Mouse (Mus musculus): ENCODE data around the gene Nbl1. TPM values are rescaled to one million over a fixed set of nuclear protein-coding genes. Genes with fewer than 3 reads are reported as not detected.

The Nbl1 gene
- polyA plus RNA-seq, 1 experiment from 2014 or later: 22.0 TPM

DNA sequence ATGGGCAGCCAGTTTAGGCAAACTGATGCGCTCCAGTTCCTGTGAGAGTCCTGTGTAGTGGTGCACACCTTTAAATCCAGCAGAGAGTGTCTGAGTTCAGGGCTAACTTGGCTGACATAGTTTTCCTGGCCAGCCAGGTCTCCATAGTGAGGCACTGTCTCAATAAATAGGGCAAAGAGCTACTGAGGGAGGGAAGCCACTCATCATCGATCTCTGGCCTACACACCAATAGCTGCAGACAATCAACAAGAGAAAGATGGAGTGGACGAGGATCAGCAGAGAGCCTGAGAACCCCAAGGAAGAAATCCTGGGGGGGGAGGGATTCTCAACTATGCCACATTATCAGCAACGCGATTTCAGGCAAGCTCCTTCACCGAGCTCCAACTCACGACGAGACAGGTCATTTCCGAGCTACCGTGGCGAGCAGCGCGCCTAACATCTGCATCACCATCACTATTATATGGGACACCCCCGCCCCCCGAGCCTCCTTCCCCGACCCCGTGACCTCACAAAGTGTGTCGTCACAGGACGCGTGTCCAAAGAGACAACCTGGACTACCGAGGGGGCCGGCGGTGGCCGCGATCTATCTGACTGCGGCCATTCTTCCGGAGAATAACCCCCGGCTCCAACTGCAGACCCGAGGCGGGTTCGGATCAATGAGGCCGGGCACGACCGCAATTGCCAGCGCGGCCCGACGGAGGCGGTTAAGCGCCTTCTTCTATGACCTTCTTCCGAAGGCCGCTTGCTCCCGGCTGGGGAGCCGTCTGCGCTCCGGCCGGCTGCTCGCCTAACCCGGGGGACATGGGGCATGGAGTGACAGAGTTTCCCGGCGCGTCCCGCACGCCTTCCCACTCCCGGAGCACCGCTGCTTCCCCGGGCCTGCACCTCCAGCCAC, 37.3 kb upstream of the Nbl1 start:
- peak overlapping the region; percentile 93 for H3K9ac ChIP-seq (ENCODE audit: low read length)
- WGBS: 3% methylated on average over 57 of the region's 57 CpGs
- DNase-seq (ENCODE audit: low spot score): peak; percentile 36
- H3K4me1 ChIP-seq (ENCODE audit: control insufficient read depth, insufficient read depth, low read length): peaks cover 3% of the 10 kb centered on the region
- no peaks in the 10 kb centered on the region for H3K36me3 ChIP-seq (ENCODE audit: control insufficient read depth, insufficient read depth, low read length)
- ATAC-seq (ENCODE audit: insufficient read depth, low FRiP score, low TSS enrichment): no peak
- H3K27ac ChIP-seq (ENCODE audit: low read depth, low read length): peak overlapping the region; percentile 47; the same call in 1 of the 2 replicates
- peak overlapping the region; percentile 79 for H3K4me3 ChIP-seq (ENCODE audit: low read depth, low read length)
- no peaks in the 10 kb centered on the region for H3K9me3 ChIP-seq (ENCODE audit: control insufficient read depth, low read length)
- peak overlapping the region; percentile 91 for H3K4me2 ChIP-seq (ENCODE audit: low read depth)
- H3K27me3 ChIP-seq (ENCODE audit: control insufficient read depth, insufficient read depth, low read length): no peaks in the 10 kb centered on the region

DNA sequence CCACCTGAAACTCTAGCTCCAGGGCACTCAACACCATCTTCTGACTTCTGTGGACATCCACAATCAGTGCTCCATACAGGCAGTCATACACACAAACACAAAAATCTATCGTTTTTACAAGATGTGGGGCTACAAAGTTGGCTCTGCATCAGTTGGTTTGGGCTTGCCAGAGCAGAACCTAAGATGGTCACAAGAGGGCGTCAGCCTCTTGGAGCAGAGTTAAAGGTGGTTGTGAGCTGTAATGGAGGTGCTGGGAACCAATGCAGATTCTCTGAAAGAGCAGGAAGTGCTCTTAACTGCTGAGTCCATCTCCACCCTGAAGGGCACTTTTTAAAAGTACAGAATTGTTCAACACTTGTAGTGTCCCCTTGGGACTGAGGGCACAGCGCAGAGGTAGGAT, 33.7 kb upstream of the Nbl1 start:
- 92% methylated on average over 3 of the region's 3 CpGs for WGBS
- Histone ChIP-seq H3K4me3 (ENCODE audit: low read depth, low read length) (no peak overlapping the region), H3K4me1 (ENCODE audit: control insufficient read depth, insufficient read depth, low read length) (peaks cover 3% of the 10 kb centered on the region), H3K36me3 (ENCODE audit: control insufficient read depth, insufficient read depth, low read length) (no peaks in the 10 kb centered on the region), H3K9me3 (ENCODE audit: control insufficient read depth, low read length) (no peaks in the 10 kb centered on the region), H3K27me3 (ENCODE audit: control insufficient read depth, insufficient read depth, low read length) (no peaks in the 10 kb centered on the region), H3K4me2 (ENCODE audit: low read depth) (no peak overlapping the region), H3K9ac (ENCODE audit: low read length) (no peak overlapping the region), H3K27ac (ENCODE audit: low read depth, low read length) (no peak overlapping the region)
- no peak for ATAC-seq (ENCODE audit: insufficient read depth, low FRiP score, low TSS enrichment)
- no peak for DNase-seq (ENCODE audit: low spot score)

DNA sequence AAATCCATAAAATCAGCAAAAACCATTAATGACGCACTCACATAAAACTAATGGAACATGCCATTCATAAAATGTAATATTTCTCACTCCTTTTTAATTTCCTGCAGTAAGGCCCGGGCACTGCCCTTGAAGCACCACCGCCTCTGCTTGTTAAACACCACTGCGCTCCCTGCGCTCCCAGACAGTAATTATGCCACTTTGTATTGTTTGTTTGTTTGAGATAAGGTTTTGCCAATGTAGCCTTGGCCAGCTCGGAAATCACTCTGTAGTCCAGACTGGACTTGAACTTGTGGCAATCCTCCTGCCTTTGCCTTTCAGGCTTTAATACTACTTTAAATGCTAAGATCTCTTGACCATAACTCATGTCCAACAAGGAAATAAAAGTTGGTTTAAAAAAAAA, 32.1 kb upstream of the Nbl1 start:
- WGBS: 94% methylated on average over 6 of the region's 6 CpGs
- Histone ChIP-seq H3K27ac (ENCODE audit: low read depth, low read length) (no peak overlapping the region), H3K9ac (ENCODE audit: low read length) (no peak overlapping the region), H3K4me2 (ENCODE audit: low read depth) (no peak overlapping the region), H3K4me1 (ENCODE audit: control insufficient read depth, insufficient read depth, low read length) (peaks cover 3% of the 10 kb centered on the region), H3K27me3 (ENCODE audit: control insufficient read depth, insufficient read depth, low read length) (no peaks in the 10 kb centered on the region), H3K4me3 (ENCODE audit: low read depth, low read length) (no peak overlapping the region), H3K36me3 (ENCODE audit: control insufficient read depth, insufficient read depth, low read length) (no peaks in the 10 kb centered on the region), H3K9me3 (ENCODE audit: control insufficient read depth, low read length) (no peaks in the 10 kb centered on the region)
- ATAC-seq (ENCODE audit: insufficient read depth, low FRiP score, low TSS enrichment): no peak
- no peak for DNase-seq (ENCODE audit: low spot score)

DNA sequence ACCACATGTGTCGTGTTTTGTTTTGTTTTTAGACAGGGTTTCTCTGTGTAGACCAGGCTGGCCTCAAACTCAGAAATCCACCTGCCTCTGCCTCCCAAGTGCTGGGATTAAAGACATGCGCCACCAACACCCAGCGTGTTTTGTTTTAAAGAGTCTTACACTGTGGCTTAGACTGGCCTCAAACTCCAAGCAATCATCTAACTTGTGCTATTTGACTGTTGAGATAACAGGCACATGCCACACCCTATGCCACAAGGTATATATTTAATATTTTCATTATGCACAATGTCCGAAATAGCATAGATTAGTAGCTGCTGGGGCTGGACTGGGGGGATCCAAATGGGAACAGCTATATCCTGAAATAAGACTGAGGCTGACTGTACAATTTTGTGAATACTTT, 29.8 kb upstream of the Nbl1 start:
- no peak for ATAC-seq (ENCODE audit: insufficient read depth, low FRiP score, low TSS enrichment)
- no peaks in the 10 kb centered on the region for H3K9me3 ChIP-seq (ENCODE audit: control insufficient read depth, low read length)
- no peak overlapping the region for H3K27ac ChIP-seq (ENCODE audit: low read depth, low read length)
- no peaks in the 10 kb centered on the region for H3K4me1 ChIP-seq (ENCODE audit: control insufficient read depth, insufficient read depth, low read length)
- H3K36me3 ChIP-seq (ENCODE audit: control insufficient read depth, insufficient read depth, low read length): no peaks in the 10 kb centered on the region
- no peak for DNase-seq (ENCODE audit: low spot score)
- no peak overlapping the region for H3K4me2 ChIP-seq (ENCODE audit: low read depth)
- no peaks in the 10 kb centered on the region for H3K27me3 ChIP-seq (ENCODE audit: control insufficient read depth, insufficient read depth, low read length)
- no peak overlapping the region for H3K4me3 ChIP-seq (ENCODE audit: low read depth, low read length)
- H3K9ac ChIP-seq (ENCODE audit: low read length): no peak overlapping the region
- WGBS: 91% methylated on average over 4 of the region's 4 CpGs

DNA sequence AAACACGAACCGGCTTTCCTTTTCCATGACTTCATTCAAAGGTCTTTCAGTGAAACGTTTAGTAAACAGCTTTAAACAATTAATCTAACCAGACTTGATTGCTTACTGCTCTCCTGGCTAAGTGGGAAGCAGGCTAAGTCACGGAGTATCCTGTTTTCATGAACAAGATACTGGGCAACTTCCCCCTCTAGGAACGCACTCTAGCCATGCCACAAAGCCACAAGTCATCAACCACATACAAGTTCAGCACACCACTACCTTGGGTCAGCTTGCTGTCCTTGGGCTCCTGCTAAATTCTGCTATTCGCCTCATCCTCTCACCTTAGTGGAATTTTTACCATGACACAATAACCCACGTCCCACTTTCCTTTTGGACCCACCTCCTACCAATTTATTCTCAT, 28.2 kb upstream of the Nbl1 start:
- H3K4me1 ChIP-seq (ENCODE audit: control insufficient read depth, insufficient read depth, low read length): no peaks in the 10 kb centered on the region
- H3K9ac ChIP-seq (ENCODE audit: low read length): no peak overlapping the region
- H3K27ac ChIP-seq (ENCODE audit: low read depth, low read length): no peak overlapping the region
- H3K4me2 ChIP-seq (ENCODE audit: low read depth): no peak overlapping the region
- H3K36me3 ChIP-seq (ENCODE audit: control insufficient read depth, insufficient read depth, low read length): no peaks in the 10 kb centered on the region
- DNase-seq (ENCODE audit: low spot score) (no peak), ATAC-seq (ENCODE audit: insufficient read depth, low FRiP score, low TSS enrichment) (no peak)
- H3K27me3 ChIP-seq (ENCODE audit: control insufficient read depth, insufficient read depth, low read length): no peaks in the 10 kb centered on the region
- H3K4me3 ChIP-seq (ENCODE audit: low read depth, low read length): no peak overlapping the region
- WGBS: 84% methylated on average over 7 of the region's 7 CpGs
- H3K9me3 ChIP-seq (ENCODE audit: control insufficient read depth, low read length): no peaks in the 10 kb centered on the region

DNA sequence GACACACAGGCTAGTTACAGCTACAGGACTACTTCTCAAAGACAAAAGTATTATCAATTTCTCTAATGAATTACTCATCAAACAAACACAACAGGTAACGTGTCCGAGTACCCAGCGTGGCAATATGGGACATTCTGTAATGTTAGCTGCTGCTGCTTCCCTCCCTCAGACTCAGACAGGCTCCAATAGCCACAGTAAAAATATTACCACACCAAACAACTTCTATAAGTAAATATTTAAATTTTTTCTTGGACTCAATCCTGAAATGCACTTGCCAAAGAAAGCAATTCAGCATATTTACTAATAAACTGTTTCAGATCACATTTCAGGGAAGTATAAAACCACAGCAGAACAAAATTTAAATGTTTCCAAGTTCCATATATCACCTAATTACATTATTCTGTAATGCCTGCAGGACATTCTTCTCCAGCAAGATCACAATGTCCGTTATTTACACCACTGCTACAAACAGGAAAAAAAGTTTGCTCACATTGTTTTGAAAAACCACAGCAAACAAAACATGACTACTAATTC, 27.6 kb upstream of the Nbl1 start:
- no peak overlapping the region for H3K27ac ChIP-seq (ENCODE audit: low read depth, low read length)
- H3K9me3 ChIP-seq (ENCODE audit: control insufficient read depth, low read length): no peaks in the 10 kb centered on the region
- no peaks in the 10 kb centered on the region for H3K36me3 ChIP-seq (ENCODE audit: control insufficient read depth, insufficient read depth, low read length)
- no peak overlapping the region for H3K9ac ChIP-seq (ENCODE audit: low read length)
- H3K27me3 ChIP-seq (ENCODE audit: control insufficient read depth, insufficient read depth, low read length): no peaks in the 10 kb centered on the region
- no peak for ATAC-seq (ENCODE audit: insufficient read depth, low FRiP score, low TSS enrichment)
- no peak overlapping the region for H3K4me2 ChIP-seq (ENCODE audit: low read depth)
- 93% methylated on average over 4 of the region's 4 CpGs for WGBS
- no peaks in the 10 kb centered on the region for H3K4me1 ChIP-seq (ENCODE audit: control insufficient read depth, insufficient read depth, low read length)
- no peak overlapping the region for H3K4me3 ChIP-seq (ENCODE audit: low read depth, low read length)
- DNase-seq (ENCODE audit: low spot score): no peak

DNA sequence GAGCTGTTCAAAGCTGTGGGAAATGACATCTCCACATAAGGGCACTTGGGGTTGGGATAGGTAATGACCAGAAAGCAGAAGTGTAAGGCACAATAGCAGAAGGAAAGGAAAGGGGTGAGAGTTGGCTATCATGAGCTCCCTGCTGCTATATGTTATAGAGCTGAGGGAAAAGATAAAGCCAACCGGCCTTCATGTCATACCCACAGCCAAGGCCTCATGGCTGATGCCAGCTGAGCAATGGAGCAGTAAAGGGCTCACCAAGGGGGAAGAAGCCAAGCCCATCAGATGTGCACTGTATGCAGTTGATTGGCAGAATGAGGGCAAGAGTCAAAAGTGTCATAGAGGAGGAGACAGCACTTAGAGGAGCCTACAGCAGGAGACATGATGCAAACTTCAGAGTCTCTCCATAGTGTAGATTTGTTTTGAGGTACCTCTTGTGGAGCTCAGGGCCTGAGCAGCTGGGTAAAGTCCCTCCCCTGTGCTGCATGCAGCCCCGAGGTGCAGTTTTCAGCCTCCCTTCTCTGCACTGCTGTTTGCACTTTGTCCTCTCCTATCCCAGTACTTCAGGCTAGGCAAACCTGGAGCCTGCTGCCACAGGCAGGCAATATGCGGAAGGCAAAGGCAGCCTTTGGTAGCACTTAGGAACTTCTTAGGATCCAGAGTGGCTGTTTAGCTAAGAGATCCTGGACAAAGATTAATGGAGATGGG, 23.7 kb upstream of the Nbl1 start:
- H3K4me3 ChIP-seq (ENCODE audit: low read depth, low read length): no peak overlapping the region
- H3K36me3 ChIP-seq (ENCODE audit: control insufficient read depth, insufficient read depth, low read length): no peaks in the 10 kb centered on the region
- no peak overlapping the region for H3K4me2 ChIP-seq (ENCODE audit: low read depth)
- ATAC-seq (ENCODE audit: insufficient read depth, low FRiP score, low TSS enrichment) (no peak), DNase-seq (ENCODE audit: low spot score) (no peak)
- no peaks in the 10 kb centered on the region for H3K4me1 ChIP-seq (ENCODE audit: control insufficient read depth, insufficient read depth, low read length)
- H3K27me3 ChIP-seq (ENCODE audit: control insufficient read depth, insufficient read depth, low read length): no peaks in the 10 kb centered on the region
- no peaks in the 10 kb centered on the region for H3K9me3 ChIP-seq (ENCODE audit: control insufficient read depth, low read length)
- no peak overlapping the region for H3K9ac ChIP-seq (ENCODE audit: low read length)
- WGBS: 90% methylated on average over 3 of the region's 3 CpGs
- no peak overlapping the region for H3K27ac ChIP-seq (ENCODE audit: low read depth, low read length)

DNA sequence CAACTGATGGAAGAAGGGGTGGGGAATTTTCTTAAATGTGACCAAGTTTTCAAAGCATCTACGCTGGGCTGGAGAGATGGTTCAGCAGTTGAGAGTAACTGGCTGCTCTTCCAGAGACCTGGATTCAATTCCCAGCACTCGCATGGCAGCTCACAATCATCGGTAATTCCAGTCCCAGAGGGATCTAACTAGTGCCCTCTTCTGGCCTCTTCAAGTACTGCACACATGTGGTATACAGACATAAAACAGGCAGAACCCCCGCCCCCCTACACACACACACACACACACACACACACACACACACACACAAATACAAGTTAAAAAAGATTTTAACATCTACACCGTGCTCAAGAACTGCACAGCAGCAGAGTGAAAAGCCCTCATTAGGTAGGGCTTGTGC, 22.9 kb upstream of the Nbl1 start:
- no peak overlapping the region for H3K9ac ChIP-seq (ENCODE audit: low read length)
- H3K9me3 ChIP-seq (ENCODE audit: control insufficient read depth, low read length): no peaks in the 10 kb centered on the region
- H3K4me2 ChIP-seq (ENCODE audit: low read depth): no peak overlapping the region
- no peak for ATAC-seq (ENCODE audit: insufficient read depth, low FRiP score, low TSS enrichment)
- no peak overlapping the region for H3K27ac ChIP-seq (ENCODE audit: low read depth, low read length)
- no peaks in the 10 kb centered on the region for H3K36me3 ChIP-seq (ENCODE audit: control insufficient read depth, insufficient read depth, low read length)
- no peaks in the 10 kb centered on the region for H3K27me3 ChIP-seq (ENCODE audit: control insufficient read depth, insufficient read depth, low read length)
- 85% methylated on average over 5 of the region's 5 CpGs for WGBS
- no peaks in the 10 kb centered on the region for H3K4me1 ChIP-seq (ENCODE audit: control insufficient read depth, insufficient read depth, low read length)
- H3K4me3 ChIP-seq (ENCODE audit: low read depth, low read length): no peak overlapping the region
- DNase-seq (ENCODE audit: low spot score): no peak
